Mouse (Mus musculus) erythroid progenitor cell, adult 5-6 weeks (primary cell): ENCODE measurements around the gene Etv2. TPM values are rescaled to one million over a fixed set of nuclear protein-coding genes. Genes with fewer than 3 reads are reported as not detected.

ENCODE experiments used
- ATAC-seq: replicated peaks from 2 replicates; pipeline ENCODE4 v1.8.0; 2016; ENCODE audit warnings: moderate number of reproducible peaks, mild to moderate bottlenecking, moderate TSS enrichment, inconsistent platforms; ENCODE audit not compliant: poor library complexity, low FRiP score, severe bottlenecking
- total RNA-seq, 2 experiments: library from RNA; stranded (forward) in 1 of 2; stranded (reverse) in 1 of 2; fragments of 150-400 nt in 1 of 2; fragments of 186-747, 209-891 nt in 1 of 2; gene quantifications; 2 replicates each; pipeline versions ENCODE4 v1.2.3 to v1.2.4; 2015 to 2017; ENCODE audit warnings: low replicate concordance in 2 of 2

The Etv2 gene
- total RNA-seq, 2 experiments from 2014 or later: not detected

DNA sequence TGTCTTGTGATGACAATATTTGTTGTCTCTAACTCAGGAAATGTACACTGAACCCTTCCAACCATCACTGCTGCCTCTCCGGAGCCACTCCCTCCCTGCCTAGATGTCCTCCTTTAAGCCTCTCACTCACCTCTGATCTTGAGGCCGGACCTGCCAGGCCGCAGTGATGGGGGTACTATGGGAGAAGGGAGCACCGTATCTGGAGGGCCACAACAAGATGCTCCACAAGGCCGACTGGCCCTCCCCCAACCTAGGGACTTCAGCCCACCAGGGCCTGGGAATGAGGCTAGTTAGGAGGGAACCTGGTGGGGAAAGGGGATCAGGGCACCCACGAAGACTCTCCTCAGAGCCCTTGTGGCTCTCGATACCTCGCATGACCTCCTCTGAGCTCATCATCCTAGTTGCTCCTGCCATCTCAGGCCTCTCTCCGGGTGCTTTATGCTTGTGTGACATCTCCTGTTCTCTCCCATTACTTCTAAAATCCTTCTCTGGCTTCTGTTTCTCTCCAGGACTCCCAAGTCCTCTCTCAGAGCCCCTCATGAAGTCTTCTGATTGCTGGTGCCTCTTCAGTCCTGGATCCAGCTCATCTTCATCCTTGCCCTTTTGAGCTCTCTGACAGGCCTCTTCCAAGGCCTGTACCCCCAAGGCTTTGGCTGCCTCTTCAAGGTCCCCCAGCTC, 44.6 kb downstream of the Etv2 start:
- ATAC-seq: no peak

DNA sequence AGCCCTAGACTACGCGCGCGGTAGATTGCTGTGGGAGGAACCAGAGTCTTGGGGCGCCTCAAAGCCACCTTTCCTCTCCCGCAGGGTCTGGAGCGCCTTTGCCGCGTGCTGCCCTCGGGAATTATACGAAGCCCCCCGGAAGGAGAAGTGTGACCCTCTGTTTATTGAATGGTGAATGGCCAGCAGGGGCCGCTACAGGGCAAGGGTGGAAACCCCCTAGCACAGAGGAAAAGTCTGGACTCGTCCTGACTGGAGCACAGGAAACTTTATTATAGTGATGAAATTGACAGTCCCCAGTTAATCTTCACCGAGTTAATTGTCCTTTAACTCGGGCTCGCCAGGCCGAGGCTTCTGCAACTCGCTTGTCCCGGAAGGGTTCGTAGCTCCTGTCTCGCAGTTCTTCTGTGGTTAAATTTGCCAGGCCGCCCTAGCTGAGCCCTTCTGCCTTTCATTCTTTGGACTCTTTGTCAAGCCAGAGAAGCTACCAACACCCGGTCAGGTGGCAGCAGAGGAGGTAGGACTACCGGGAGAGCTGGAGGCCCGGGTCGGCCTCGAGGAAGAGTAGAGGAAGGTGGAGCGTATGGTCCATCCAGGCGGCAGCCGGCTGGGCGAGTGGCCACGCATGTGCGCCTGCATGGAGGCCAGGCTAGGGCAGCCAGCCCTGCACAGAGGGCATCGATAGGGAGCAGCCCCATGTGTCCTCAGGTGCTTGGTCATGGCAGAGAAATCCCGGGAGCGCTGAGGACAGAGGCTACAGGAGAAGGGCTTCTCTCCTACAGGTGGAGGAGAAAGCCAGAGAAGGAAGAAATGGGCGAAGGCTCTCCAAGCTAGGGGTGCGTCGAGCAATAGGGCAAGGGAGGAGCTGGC, 46.0 kb downstream of the Etv2 start:
- peak; percentile 56 for ATAC-seq

DNA sequence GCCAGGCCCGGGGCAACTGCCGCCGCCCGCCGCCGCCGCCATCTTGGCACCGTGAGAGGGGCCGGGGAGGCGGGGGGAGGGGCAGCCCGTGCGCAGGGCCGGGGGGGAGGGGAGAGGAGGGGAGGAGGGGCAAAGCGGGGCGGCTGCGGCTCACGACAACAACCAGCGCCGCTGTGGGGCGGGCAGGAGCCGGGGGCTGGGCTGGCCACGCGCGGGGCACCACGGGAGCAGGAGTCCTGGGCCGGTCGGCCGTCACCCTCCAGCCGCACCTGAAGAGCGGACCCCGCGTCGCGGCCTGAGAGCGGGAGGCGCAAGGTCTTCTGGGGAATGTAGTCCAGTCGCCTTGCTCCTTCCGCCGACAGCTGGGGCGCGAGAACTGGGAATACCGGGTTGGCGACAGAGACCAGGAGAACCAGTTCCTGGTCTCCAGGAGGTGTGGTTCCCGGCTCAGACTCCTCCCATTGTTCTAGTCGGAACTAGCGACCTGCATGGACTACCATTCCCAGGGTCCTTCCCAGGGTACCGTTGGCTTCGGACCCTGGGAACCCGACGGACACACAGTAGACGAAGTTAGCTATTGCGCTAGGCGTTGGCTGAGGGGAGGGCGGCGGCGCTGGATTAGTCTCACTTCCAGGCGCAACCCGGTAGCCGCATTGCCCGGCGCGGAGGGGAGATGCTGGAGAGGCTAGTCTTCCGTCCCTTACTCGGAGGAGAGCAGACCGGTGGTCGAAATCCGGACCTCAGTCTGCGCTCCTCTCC, 46.8 kb downstream of the Etv2 start, which contains the start of gene Kmt2b:
Gene Kmt2b, minus strand, starts transcription at position 51 of the 759 bp plus-strand sequence.
- ATAC-seq: peak; percentile 90

DNA sequence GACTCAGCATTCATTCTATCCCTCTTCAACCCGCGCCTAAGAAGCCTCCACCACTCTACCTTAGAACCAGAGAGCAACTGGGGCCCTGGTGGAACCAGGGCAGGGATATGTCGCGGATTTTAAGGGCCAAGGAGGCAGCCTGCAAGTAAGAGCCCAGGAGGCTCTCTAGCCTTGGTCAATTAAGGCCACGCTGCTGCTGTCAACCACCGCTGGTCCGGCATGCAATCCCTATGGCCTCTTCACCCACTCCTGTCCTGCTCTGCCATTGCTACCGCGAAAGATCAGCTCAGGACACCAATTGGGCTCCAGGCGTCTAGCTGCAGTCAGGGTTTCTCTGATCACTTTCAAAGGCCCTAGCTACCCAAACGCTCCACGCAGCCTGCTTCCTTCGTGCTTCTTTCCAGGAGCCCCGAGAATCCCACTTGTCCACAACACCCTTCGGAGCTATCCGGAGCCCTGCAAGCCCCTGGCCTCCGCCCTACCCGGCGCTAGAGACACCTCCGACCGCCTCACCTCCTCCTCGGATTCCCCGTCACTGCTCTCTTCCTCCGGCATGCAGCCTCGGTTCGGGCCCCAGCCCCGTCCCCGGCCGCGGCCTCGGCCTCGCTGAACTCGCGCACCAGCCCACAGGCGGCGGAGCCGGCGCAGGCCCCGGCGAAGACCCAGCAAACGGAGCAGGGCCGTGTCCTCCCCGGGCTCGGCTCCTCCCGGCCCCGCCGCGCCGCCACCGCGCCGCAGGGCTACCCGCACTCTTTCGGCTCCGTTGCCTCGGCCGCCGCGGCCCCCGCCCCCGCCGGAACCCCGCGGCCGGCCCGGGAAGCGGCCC, 47.6 kb downstream of the Etv2 start:
- ATAC-seq: no peak

DNA sequence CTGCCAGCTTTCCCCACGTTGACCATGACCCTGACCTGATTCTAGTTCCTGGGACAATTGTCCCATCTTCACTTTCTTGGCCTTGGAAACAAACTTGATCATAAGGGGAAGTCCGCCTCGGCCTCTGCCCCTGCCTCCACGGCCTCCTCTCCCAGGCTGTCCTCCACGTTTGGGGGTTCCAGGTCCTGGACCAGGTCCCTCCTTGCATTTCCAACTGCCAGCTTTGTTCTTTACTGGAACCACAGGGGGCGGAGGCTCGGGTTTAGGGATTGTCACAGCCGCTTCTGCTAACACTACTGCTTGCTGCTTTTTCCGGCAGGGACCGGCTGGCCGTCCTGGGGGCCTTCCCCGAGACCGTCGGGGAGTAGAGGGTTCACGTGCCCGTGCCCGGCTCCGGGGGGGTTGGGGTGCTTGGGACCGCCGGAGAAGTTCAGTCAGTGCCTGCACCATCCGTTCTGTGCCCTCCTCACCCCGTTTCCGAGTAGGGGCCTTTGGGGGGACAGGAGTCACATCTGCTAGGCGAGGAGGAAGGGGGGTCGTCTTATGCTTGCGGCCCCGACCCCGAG, 49.1 kb downstream of the Etv2 start:
- no peak for ATAC-seq

DNA sequence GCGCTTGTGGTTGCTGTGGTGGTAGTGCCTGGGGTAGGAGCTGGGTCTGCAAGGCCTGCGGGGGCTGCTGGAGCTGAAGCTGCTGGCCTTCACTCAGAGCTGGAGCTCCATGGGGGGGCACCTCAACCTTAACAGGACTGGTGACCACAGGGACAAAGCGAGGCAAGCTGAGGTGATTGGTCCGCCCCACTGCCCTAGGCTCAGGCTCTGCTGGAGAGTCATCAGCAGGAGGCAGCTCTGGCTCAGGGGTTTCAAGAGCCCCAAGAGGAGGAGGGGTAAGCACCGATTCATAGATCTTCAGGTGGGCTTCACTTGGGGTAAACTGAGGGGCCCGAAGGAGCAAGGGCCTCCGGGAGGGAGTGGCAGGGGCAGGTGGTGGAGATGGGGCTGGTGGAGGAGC, 50.5 kb downstream of the Etv2 start:
- no peak for ATAC-seq

DNA sequence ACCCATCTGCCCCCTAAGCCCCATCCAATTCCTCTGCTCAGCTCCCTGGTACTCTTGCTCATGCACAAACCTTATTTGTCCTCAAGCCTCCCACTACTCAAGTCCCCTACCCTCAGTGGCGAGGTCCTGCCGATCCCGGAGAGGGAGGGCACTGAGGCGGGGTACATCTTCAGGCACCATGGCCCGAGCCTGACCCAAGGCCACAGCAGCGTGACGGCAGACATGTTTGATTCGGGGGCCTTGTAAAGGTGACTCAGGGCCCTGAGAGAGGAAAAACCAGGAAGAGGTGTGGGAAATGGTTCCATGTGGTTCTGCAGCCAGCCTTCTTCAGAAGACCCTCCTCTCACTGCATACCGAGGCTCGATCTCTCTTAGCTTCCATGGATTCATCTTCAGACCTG, 51.3 kb downstream of the Etv2 start:
- no peak for ATAC-seq

Other genes with a start within 250 kb of the Etv2 start
Only the 30 nearest of the 33 such genes appear.
- gene Hcst, start 216.0 kb downstream of the Etv2 start, total RNA-seq (2015; ENCODE audit: low replicate concordance): 3.6 and 18.0 TPM in 2 replicates
- gene Hcst, start 216.0 kb downstream of the Etv2 start, total RNA-seq (2017; ENCODE audit: low replicate concordance): 4.1 TPM in 1 of 2 replicates, not detected in the other
- 7.2 and 20.1 TPM in 2 replicates for gene Nfkbid, start 214.1 kb downstream of the Etv2 start, total RNA-seq (2015; ENCODE audit: low replicate concordance)
- 2.6 and 4.1 TPM in 2 replicates for gene Nfkbid, start 214.1 kb downstream of the Etv2 start, total RNA-seq (2017; ENCODE audit: low replicate concordance)
- not detected in 2 replicates for gene Aplp1, start 190.3 kb downstream of the Etv2 start, total RNA-seq (2015; ENCODE audit: low replicate concordance)
- gene Aplp1, start 190.3 kb downstream of the Etv2 start, total RNA-seq (2017; ENCODE audit: low replicate concordance): not detected in 2 replicates
- not detected in 2 replicates for gene Kirrel2, start 178.2 kb downstream of the Etv2 start, total RNA-seq (2015; ENCODE audit: low replicate concordance)
- not detected in 2 replicates for gene Kirrel2, start 178.2 kb downstream of the Etv2 start, total RNA-seq (2017; ENCODE audit: low replicate concordance)
- gene Nphs1, start 177.5 kb downstream of the Etv2 start, total RNA-seq (2015; ENCODE audit: low replicate concordance): not detected in 2 replicates
- gene Nphs1, start 177.5 kb downstream of the Etv2 start, total RNA-seq (2017; ENCODE audit: low replicate concordance): 1.2 TPM in 1 of 2 replicates, not detected in the other
- gene Prodh2, start 142.2 kb downstream of the Etv2 start, total RNA-seq (2015; ENCODE audit: low replicate concordance): not detected in 2 replicates
- not detected in 2 replicates for gene Prodh2, start 142.2 kb downstream of the Etv2 start, total RNA-seq (2017; ENCODE audit: low replicate concordance)
- 73.5 and 85.9 TPM in 2 replicates for gene Arhgap33, start 100.8 kb downstream of the Etv2 start, total RNA-seq (2015; ENCODE audit: low replicate concordance)
- gene Arhgap33, start 100.8 kb downstream of the Etv2 start, total RNA-seq (2017; ENCODE audit: low replicate concordance): 43.0 and 77.7 TPM in 2 replicates
- 62.7 and 79.2 TPM in 2 replicates for gene Hspb6, start 83.7 kb downstream of the Etv2 start, total RNA-seq (2015; ENCODE audit: low replicate concordance)
- gene Hspb6, start 83.7 kb downstream of the Etv2 start, total RNA-seq (2017; ENCODE audit: low replicate concordance): 19.0 and 21.8 TPM in 2 replicates
- 16.8 and 24.5 TPM in 2 replicates for gene Proser3, start 83.6 kb downstream of the Etv2 start, total RNA-seq (2015; ENCODE audit: low replicate concordance)
- gene Proser3, start 83.6 kb downstream of the Etv2 start, total RNA-seq (2017; ENCODE audit: low replicate concordance): 10.9 and 18.1 TPM in 2 replicates
- 31.4 and 56.2 TPM in 2 replicates for gene Lin37, start 76.0 kb downstream of the Etv2 start, total RNA-seq (2015; ENCODE audit: low replicate concordance)
- 12.5 and 22.3 TPM in 2 replicates for gene Lin37, start 76.0 kb downstream of the Etv2 start, total RNA-seq (2017; ENCODE audit: low replicate concordance)
- gene U2af1l4, start 72.6 kb downstream of the Etv2 start, total RNA-seq (2015; ENCODE audit: low replicate concordance): 8.4 and 43.6 TPM in 2 replicates
- gene U2af1l4, start 72.6 kb downstream of the Etv2 start, total RNA-seq (2017; ENCODE audit: low replicate concordance): 40.8 and 59.9 TPM in 2 replicates
- gene Gm49396, start 72.5 kb downstream of the Etv2 start, total RNA-seq (2015; ENCODE audit: low replicate concordance): 3.2 and 4.2 TPM in 2 replicates
- gene Gm49396, start 72.5 kb downstream of the Etv2 start, total RNA-seq (2017; ENCODE audit: low replicate concordance): 6.8 and 7.2 TPM in 2 replicates
- 67.4 and 73.8 TPM in 2 replicates for gene Psenen, start 72.2 kb downstream of the Etv2 start, total RNA-seq (2015; ENCODE audit: low replicate concordance)
- gene Psenen, start 72.2 kb downstream of the Etv2 start, total RNA-seq (2017; ENCODE audit: low replicate concordance): 32.9 and 98.7 TPM in 2 replicates
- 5.4 and 24.7 TPM in 2 replicates for gene Igflr1, start 70.4 kb downstream of the Etv2 start, total RNA-seq (2015; ENCODE audit: low replicate concordance)
- 3.3 TPM in 1 of 2 replicates, not detected in the other for gene Igflr1, start 70.4 kb downstream of the Etv2 start, total RNA-seq (2017; ENCODE audit: low replicate concordance)
- 155 and 163 TPM in 2 replicates for gene Kmt2b, start 47.1 kb downstream of the Etv2 start, total RNA-seq (2015; ENCODE audit: low replicate concordance)
- 47.9 and 48.0 TPM in 2 replicates for gene Kmt2b, start 47.1 kb downstream of the Etv2 start, total RNA-seq (2017; ENCODE audit: low replicate concordance)
- gene Zbtb32, start 36.9 kb downstream of the Etv2 start, total RNA-seq (2015; ENCODE audit: low replicate concordance): not detected in 2 replicates
- gene Zbtb32, start 36.9 kb downstream of the Etv2 start, total RNA-seq (2017; ENCODE audit: low replicate concordance): 0.39 TPM in 1 of 2 replicates, not detected in the other
- gene Upk1a, start 23.0 kb downstream of the Etv2 start, total RNA-seq (2015; ENCODE audit: low replicate concordance): not detected in 2 replicates
- 2.7 TPM in 1 of 2 replicates, not detected in the other for gene Upk1a, start 23.0 kb downstream of the Etv2 start, total RNA-seq (2017; ENCODE audit: low replicate concordance)
- gene Cox6b1, start 9.7 kb downstream of the Etv2 start, total RNA-seq (2015; ENCODE audit: low replicate concordance): 152 and 165 TPM in 2 replicates
- 128 and 263 TPM in 2 replicates for gene Cox6b1, start 9.7 kb downstream of the Etv2 start, total RNA-seq (2017; ENCODE audit: low replicate concordance)
- 35.0 and 44.9 TPM in 2 replicates for gene Rbm42, start 14.5 kb upstream of the Etv2 start, total RNA-seq (2015; ENCODE audit: low replicate concordance)
- gene Rbm42, start 14.5 kb upstream of the Etv2 start, total RNA-seq (2017; ENCODE audit: low replicate concordance): 11.4 and 26.3 TPM in 2 replicates
- 49.9 and 51.5 TPM in 2 replicates for gene Haus5, start 29.1 kb upstream of the Etv2 start, total RNA-seq (2015; ENCODE audit: low replicate concordance)
- 45.6 and 50.1 TPM in 2 replicates for gene Haus5, start 29.1 kb upstream of the Etv2 start, total RNA-seq (2017; ENCODE audit: low replicate concordance)
- not detected in 2 replicates for gene Pmis2, start 35.8 kb upstream of the Etv2 start, total RNA-seq (2015; ENCODE audit: low replicate concordance)
- not detected in 2 replicates for gene Pmis2, start 35.8 kb upstream of the Etv2 start, total RNA-seq (2017; ENCODE audit: low replicate concordance)
- gene 2200002J24Rik, start 63.1 kb upstream of the Etv2 start, total RNA-seq (2015; ENCODE audit: low replicate concordance): not detected in 2 replicates
- not detected in 2 replicates for gene 2200002J24Rik, start 63.1 kb upstream of the Etv2 start, total RNA-seq (2017; ENCODE audit: low replicate concordance)
- gene Atp4a, start 76.4 kb upstream of the Etv2 start, total RNA-seq (2015; ENCODE audit: low replicate concordance): 4.0 TPM in 1 of 2 replicates, not detected in the other
- gene Atp4a, start 76.4 kb upstream of the Etv2 start, total RNA-seq (2017; ENCODE audit: low replicate concordance): not detected in 2 replicates
- gene Tmem147, start 93.7 kb upstream of the Etv2 start, total RNA-seq (2015; ENCODE audit: low replicate concordance): 5.4 and 21.0 TPM in 2 replicates
- gene Tmem147, start 93.7 kb upstream of the Etv2 start, total RNA-seq (2017; ENCODE audit: low replicate concordance): 5.1 and 11.2 TPM in 2 replicates
- gene Gapdhs, start 107.8 kb upstream of the Etv2 start, total RNA-seq (2015; ENCODE audit: low replicate concordance): not detected in 2 replicates
- gene Gapdhs, start 107.8 kb upstream of the Etv2 start, total RNA-seq (2017; ENCODE audit: low replicate concordance): not detected in 2 replicates
- gene Sbsn, start 115.6 kb upstream of the Etv2 start, total RNA-seq (2015; ENCODE audit: low replicate concordance): not detected in 2 replicates
- not detected in 2 replicates for gene Sbsn, start 115.6 kb upstream of the Etv2 start, total RNA-seq (2017; ENCODE audit: low replicate concordance)
- 1.7 and 9.4 TPM in 2 replicates for gene Dmkn, start 127.9 kb upstream of the Etv2 start, total RNA-seq (2015; ENCODE audit: low replicate concordance)
- 9.7 TPM in 1 of 2 replicates, not detected in the other for gene Dmkn, start 127.9 kb upstream of the Etv2 start, total RNA-seq (2017; ENCODE audit: low replicate concordance)
- gene Krtdap, start 152.0 kb upstream of the Etv2 start, total RNA-seq (2015; ENCODE audit: low replicate concordance): not detected in 2 replicates
- gene Krtdap, start 152.0 kb upstream of the Etv2 start, total RNA-seq (2017; ENCODE audit: low replicate concordance): not detected in 2 replicates
- 2.2 and 7.1 TPM in 2 replicates for gene Ffar2, start 187.9 kb upstream of the Etv2 start, total RNA-seq (2015; ENCODE audit: low replicate concordance)
- gene Ffar2, start 187.9 kb upstream of the Etv2 start, total RNA-seq (2017; ENCODE audit: low replicate concordance): 3.1 and 6.0 TPM in 2 replicates
- gene Ffar3, start 220.3 kb upstream of the Etv2 start, total RNA-seq (2015; ENCODE audit: low replicate concordance): not detected in 2 replicates
- not detected in 2 replicates for gene Ffar3, start 220.3 kb upstream of the Etv2 start, total RNA-seq (2017; ENCODE audit: low replicate concordance)